Mouse (Mus musculus) urinary bladder, adult 18-20 months (tissue): ENCODE data around the gene Nrsn2.

Experiments
- DNase-seq, 2 experiments: peaks; one replicate each; pipeline ENCODE4 v3.0.0; 2022; ENCODE audit warnings: low spot score in 2 of 2, mixed read lengths in 2 of 2

Gene Nrsn2

DNA sequence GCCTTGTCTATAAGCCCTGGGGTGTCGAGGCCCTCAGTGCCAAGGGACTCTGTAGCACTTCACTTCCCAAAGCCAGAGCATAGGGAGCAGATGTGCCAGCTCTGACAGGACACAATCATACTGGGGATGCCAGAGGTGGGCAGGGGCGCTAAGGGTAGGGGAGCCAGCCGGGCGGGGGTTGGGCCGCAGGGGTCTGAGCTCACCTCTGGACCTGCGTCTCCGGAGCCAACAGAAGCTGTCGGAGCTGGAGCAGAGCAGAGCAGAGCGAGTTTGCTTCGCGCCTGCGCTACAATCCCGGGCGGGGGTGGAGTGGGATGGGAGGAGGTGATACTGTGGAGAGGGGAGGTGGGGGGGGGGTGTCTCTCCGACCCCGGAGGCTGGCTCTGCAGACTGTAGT lies at the start of gene Nrsn2:
Nrsn2 (minus strand) TSS at position 294 of the 397 bp plus-strand sequence.
- no peak for DNase-seq

DNA sequence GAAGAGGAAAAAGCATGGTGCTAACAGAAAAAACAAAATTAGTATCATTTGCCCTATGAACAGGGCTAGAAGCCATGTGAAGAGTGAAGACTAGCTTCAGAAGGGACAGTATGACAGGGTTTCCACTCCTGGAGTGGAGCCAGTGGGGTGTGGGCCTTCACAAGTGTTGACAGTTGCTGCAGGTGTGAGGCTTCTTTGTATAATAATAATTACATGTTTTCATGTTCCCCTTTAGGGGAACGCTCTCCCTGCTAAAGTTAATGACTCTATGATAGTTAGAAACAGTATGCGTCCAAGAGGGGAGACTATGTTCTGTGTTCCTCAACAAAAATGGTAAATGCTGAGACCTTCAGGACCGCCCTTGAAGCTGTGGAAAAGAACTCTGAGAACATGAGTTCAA lies 39.3 kb upstream of the Nrsn2 start:
- DNase-seq = no peak

DNA sequence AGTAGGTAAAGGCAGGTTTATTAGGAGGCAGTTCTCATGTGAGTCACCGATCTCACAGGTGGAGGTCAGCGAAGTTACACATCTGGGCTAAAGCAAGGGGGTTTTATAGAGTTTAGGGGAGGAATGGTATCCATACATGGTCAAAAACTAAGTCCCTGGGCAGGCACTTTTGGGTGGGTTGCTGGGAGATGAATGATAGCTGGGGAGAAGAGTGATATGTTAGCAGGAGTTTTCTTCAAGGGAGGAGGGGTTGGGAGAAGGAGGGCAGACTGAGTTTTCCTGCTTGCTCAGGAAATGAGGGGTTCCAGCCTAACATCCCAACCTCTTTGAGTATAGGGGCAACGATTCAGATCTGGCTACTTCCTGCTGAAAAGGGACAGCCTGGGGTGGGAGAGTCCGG lies 38.8 kb upstream of the Nrsn2 start, which contains the start of gene 6820408C15Rik:
6820408C15Rik (plus strand) TSS at position 301 of the 400 bp plus-strand sequence.
- DNase-seq = no peak

DNA sequence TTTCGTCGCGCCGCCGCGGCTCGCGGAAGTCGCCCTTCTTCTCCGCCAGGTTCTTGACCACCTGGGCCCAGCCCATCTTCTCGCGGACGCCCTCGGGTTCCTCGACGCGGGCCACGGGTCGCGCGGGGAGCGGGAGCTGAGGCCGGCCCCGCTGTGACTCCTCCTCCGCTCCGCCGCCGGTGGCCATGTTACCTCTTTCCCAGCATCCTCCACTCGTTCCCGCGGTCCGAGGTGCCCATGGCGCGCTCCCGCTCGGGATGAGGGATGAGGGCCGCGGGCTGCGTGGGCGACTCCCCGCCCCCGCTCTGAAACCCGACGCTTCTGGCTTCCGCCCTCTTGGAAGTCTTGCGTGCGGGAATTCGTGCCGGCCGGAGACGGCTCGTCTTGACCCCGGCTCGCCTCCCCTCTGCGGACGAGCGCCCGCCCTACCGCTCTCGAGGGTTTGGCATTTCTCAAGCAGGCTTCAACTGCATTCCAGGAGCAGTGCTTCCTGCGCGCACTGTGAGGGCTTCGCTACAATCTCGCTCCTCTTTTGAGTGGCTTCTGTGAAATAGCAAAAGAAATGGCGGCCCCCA lies 38.2 kb upstream of the Nrsn2 start, which contains the start of gene Zcchc3:
Zcchc3 (minus strand) TSS at position 437 of the 575 bp plus-strand sequence.
- peak; percentile 81 to 82 for DNase-seq

DNA sequence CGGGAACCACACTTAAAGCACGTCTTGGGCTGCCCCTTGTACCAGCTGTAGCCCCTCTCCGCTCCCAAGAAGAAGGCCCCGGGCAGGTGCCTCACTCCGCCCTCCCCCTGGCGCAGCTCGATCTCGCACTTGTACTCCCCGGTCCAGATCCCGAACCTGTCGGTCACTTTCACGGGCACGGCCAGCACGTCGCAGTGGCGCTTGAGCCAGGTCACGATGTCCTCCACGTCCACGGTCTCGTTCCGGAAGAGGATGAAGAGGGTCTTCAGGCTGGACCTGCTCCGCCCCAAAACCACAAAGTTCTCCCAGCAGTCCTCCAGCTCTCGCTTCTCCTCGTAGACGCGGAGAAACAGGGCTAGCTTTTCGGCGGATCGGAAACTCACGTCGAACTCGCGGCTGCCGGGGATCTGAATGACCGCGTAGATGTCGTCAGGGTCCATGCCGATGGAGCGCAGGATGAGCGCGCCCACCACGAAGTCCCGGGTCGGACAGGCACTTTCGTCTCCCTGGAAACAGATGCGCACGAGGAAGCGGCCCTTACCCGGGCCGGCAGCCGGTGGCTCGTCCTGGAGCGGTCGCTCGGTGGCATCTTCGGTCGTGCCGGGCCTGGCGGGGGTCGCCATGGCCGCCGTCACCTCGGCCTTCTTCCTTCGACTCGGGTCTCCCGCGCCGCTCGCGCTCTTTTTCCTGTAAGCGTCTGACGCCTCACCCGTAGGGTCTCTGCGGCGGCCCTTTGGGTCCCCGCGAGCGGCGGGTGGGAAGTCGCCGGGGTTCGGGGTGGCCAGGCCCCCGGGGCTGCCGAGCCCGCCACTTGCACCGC lies 37.5 kb upstream of the Nrsn2 start:
- DNase-seq = peak; percentile 11 to 60

DNA sequence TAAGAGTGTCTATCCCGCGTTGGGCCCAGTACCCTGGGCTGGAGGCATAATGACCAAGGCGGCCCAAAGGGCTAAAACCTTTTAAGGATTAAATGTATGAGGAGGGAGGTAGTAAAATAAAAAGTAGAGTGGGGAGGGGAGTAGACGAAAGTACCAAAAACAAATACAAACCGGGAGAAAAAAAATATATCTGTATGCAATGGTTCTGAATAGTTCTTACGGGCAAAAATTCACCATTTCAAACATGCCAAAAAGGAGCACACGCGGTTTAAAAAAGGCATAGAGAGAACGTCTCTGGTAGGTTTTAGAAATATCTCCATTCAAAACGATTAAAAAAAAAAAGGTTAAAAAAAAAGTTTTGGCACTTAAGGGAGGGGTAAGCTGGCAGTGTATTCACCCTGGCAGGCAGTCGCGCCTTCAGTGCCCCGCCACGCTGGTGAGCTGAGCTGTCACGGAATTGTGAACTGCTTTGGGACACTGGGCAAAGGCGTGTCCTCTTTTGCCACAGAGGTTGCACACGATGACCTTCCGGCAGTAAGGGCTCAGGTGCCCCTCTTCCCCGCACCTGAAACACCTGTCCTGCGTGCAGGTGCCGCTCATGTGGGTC lies 36.8 kb upstream of the Nrsn2 start:
- no peak for DNase-seq

DNA sequence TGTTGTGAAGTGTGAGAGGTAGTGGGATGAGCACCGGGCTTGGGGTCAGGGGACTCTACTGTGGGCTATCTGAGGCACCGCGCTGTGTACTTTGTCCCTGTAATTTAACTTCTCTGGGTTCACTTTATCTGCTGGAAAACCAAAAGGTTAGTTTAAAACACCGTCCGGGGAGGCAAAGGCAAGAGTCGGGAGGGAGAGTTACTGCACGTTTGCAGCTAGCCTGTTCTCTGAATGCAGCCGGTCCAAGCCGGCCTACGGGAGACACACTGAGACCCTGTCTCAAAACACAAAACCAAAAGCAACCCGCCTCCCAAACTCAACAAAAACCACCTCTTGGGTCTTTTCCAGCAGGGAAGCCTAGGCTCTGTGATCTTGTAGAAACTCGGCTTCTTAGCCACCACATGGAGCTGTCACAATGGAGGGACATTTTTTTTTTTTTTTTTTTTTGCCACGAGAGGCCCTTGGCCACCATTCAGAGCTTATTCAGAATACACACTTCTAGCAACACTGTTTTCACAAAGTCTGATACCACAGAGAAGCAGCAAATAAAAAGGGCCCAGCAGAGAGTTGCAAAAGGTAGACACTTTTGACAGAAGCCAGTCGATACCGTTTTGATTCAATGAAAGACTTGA lies 36.2 kb upstream of the Nrsn2 start:
- DNase-seq = no peak

DNA sequence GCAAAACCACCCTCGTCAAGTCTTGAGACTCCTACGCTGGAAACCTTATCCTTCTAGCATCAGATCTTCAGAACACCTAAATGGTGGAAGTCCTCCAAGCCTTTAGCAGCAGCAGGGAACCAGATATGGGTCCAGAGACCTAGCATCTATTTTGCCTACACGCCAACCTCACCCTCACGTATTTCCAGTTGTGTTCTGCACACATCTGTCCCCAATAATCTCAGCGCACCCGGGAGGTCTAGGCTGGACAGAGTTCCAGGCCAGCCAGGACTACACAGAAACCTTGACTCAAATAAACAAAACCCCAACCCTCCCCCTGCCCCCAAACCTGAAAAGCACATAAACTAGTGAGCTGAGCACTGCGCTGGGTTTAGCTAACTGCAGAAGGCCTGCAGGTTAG lies 35.0 kb upstream of the Nrsn2 start:
- no peak for DNase-seq

DNA sequence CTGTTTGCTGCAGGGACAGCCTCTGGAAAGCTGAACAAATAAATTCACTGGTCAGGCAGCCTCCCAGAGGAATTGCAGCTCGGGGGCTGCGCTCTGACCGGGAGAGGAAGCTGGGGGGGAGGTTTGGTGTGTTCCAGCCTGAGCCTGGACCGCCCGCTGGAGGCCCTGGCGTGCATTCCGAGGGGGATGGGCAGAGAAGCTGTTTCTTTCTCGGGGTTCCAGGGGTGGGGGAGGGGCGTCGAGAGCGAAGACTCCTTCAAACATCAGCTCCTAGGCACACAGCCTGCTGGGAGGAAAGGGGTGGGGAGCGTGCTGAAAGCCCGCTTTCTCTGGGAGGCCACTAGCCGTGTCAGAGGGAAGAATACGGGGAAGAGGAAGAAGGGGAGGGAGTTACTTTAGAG lies 34.5 kb upstream of the Nrsn2 start:
- DNase-seq = peak in 1 of 2 experiments; percentile 59

DNA sequence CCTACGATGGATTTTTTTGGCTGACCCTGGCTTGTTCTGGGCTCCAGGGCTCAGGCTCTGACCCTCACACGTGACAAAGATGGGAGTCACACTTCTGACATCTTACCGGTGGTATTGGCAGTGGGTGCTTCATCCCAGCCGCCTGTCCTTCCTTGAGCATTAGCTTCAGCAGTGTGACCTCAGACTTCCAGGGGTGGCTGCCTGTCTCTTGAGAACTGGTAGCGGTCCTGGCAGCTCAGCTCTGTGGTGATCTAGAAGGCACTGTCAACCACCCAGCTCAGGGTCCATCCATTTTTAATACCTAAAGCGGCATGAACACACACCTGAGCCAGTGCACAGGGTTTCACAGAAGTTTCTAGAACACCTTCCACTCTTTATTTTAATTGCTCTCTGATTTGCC lies 33.3 kb upstream of the Nrsn2 start:
- no peak for DNase-seq

DNA sequence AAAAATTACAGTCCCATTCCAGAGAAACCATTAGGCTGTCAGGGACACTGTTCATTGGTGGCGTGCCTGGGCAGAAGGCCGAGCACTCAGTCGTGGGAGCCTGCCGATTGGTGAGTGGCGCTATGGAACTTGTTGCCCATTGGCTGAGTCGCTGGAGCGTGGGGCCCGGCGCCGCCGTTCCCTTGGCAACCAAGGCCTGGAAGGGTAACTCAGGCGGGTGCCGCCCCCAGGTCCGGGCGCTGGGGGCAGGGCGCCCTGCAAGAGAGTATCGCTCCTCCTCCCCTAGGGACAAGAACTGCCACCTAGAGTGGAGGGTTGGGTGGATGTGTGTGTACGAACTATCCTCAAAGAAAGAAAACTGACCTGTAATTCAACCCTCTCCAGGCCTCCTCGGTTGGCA lies 29.7 kb upstream of the Nrsn2 start:
- DNase-seq = peak; percentile 76 to 92

DNA sequence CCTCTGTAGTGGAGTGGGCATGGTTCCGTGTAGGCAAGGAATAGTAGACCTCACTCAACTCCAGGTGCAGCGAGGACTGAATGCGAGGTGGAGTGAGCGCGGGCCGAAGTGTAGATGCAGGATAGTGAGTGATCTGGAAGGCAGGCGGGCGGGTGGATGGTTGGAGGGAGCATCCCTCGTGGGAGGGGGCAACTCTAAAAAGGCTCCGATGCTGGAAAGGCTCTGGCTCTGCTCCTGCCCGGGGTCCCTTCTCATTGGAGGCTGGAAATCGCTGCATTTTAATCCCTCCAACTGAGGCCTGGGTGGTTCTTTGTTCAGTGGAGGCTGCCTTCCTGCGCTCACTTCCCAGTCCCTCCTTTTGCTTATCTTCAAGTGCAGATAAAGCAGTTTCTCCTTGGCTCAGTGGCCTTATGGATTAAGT lies 22.7 kb upstream of the Nrsn2 start:
- DNase-seq = no peak

DNA sequence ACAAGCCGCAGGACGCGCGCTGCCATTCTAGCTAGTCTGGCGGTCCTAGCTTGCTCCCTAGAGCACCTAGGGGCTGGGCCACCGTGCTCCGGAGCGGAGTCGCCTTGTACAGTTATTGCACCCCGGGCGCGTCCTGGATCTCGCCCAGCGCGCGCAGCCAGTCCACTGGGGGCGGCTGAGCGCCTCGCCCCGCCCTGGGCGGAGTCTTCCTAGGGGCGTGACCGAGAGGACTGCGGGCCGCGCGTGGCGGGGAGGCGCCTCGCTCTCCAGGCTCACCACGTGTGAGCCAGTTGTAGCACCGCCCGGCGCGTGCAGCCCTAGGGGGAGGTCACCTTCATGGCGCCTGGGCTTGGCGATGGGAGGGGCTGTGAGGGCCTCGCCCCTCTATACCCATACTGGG lies 22.3 kb upstream of the Nrsn2 start:
- DNase-seq = peak; percentile 88 to 92

DNA sequence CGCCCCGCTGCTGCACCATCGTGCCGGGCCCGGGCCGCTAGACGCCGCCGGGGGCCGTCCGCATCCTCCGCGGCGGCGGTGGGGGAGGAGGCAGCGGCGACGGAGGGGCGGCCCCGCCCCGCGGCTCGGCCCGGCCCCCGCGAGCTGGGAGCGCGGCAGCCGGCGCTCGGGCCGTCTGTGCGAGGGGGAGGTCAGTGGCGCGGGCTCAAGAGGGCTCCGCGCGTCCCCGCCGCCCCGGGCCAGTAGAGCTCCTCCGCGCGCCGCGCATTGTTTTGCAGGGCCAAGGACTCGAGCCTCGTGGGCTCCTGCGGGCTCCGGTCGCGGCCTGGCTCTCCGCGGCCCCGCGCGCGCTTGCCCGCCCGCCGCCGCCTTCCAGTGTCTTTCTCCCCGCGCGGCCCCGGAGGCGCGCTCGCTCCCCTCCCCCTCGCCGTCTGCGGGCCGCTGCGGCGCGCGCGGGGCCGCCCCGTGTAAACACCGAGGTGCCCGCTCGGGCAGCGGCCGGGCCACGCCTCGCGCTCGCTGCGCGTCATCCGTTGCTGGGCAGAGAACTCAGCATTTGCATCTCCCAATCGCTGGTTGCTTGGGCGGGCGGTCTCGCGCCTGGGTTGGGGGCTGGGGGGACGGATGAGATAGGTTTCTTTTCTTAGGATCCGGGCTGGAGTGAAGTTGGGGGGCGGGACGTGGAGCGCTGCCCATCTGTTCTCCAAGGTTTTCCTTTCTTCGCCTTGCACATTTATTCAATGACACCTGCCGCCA lies 21.4 kb upstream of the Nrsn2 start, which contains the start of gene Sox12:
Sox12 (minus strand) TSS at position 384 of the 756 bp plus-strand sequence.
- peak; percentile 93 to 96 for DNase-seq

DNA sequence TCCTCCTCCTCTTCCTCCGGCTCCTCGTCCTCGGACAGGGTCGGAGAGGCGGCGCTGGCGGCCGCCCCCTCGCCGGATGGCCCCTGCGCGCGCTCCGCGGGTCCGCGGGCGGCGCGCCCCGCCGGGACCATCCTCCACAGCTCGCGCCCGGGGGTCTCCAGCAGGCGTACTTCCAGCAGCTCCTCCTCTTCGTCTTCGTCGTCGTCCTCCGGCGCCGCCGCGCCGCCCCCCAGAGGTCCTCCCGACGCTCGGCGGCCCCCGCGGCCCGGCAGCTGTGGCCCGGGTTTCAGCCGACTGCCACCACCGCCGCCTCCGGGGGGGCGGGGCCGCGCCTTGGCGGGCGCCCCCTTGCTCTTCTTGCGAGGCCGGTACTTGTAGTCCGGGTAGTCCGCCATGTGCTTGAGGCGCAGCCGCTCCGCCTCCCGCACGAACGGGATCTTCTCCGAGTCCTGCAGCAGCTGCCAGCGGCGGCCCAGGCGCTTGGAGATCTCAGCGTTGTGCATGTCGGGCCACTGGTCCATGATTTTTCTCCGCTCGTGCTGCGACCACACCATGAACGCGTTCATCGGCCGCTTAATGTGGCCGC lies 20.7 kb upstream of the Nrsn2 start:
- peak; percentile 63 to 67 for DNase-seq

DNA sequence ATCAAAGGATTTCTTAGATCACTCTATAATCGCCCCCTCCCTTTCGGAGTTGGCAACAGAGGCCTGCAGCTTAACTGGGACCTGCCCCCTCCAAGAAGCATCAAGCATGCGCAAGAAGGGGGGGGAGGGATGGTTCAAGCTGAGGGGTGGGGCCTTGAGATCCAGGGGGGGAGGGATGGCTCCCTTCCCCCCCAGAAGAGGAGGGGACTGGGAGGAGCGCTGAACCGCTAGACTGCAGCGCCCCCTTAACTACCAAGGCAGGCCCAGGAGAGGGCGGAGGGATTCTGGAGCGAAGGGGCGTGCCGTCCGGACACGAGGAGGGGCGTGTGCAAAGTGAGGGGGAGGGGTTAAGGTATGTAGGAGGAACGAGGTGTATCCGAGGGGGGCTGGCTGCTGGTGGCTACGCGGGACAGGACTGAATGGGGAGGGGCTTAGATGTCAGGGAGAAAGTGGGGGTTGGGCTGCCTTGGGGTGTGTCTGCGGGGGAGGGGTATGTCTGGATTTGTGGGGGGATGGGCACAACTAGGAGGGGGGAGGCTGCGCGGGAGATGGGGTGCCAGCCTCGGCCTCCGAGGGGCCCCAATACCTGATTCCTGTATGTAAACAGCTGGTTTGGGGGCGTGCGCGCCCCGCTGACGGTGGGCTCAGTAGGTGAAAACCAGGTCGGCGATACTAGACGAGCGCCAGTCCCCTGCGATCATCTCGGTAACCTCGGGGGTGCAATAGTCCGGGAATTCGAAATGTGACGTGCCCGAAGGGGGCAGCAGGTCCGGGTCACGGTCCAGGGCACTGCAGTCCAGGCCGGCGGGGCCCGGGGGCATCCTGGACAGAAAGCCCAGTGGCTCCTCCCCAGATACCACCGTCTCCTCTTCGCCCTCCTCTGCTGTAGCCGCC lies 19.9 kb upstream of the Nrsn2 start:
- peak; percentile 46 to 76 for DNase-seq

DNA sequence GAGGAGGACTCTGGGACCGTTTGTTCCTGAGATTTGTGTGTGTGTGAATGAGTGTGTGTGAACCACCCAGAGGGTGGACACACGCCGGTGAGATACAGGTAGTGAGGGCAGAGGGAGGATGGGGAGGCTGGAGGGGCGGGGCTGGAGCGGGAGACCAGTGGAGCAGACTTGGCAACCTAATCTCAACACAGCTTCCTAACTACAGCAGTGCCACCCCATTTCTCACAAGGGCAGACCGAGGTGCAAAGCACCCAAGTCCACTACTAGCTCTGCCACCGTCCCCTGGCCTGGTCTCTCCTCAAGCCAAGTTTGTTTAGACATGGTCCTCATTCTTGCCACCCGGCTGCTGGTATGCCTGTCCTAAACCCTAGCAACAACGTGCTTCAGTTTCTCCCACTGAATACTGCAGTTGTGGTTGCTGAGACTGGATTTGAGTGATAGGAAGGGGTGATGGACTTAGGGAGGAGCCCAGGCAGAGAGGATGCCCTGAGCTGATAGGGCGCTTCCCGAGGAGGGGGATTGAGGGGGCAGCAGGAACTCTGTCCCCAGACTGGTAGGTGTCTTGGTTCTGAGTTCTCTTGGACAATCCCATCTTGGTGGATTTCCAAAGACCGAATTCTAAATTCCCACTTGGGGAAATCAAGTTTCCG lies 19.0 kb upstream of the Nrsn2 start:
- no peak for DNase-seq

DNA sequence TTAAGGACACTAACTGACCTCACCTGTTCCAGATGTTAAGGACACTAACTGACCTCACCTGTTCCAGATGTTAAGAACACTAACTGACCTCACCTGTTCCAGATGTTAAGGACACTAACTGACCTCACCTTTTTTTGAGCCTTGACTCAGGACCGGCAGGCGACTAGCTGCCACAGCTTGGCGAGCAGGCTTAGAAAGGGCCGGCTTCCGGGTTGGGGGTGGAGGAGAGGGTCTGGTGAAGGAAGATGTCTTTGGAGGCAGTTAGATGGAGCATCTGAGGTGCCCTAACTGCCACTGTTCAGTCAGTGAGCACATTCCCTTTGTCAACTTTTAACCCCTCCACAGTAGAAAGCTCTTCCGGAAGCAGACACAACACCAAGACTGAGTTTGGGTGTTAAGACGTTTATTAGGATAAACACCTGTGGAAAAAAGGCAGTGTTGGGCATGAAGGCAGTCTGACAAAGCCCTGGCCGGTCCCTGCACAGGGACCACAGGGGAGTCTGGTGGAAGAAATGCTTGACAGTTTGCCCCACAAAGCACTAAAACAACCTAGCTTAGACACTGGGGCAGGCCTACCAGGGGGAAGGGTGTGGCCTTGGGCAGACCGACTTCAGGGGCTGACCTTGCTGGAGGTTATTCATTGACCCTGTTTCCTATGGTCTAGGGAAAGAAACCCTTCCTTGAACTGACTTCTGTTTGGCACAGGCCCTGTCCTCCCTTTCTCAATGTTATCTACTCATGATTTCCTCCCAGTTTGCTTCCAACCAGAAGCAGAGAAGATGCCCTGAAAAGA lies 17.0 kb upstream of the Nrsn2 start:
- no peak for DNase-seq

DNA sequence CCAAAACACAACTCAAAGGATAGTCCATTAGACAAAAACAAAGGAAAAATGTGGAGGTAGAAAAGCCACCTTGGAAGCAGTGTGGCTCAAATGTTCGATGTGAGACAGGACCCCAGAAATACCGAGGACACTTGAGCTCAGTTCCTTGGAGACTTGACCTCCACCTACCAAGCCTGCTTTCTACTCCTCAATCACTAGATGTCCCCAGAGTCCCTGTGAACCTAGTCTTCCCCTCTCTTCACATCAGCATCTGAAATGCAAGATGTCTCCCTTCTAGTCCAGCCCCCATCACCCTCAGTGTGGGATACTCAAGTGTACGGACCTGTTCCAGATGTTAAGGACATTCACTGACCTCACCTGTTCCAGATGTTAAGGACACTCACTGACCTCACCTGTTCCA lies 16.3 kb upstream of the Nrsn2 start:
- DNase-seq = peak in 1 of 2 experiments; percentile 15
